Mouse (Mus musculus) urinary bladder, postnatal 10 days (tissue): ENCODE measurements around the gene Atf1.
"Not testable (repeated sequence)": the region's sequence is repeated elsewhere in the genome, so short reads cannot be mapped to it uniquely, and the experiment has no call there.

Experiments
- DNase-seq: peaks from one replicate; pipeline ENCODE4 v3.0.0; 2022; ENCODE audit warnings: low spot score

The Atf1 gene

GRCm38 (mm10) chr15:100307438-100308096 is 79.9 kb downstream of the Atf1 start:
- DNase-seq: not testable (repeated sequence)
